Mouse (Mus musculus): ENCODE results near the gene Megf9.

Megf9 gene

DNA sequence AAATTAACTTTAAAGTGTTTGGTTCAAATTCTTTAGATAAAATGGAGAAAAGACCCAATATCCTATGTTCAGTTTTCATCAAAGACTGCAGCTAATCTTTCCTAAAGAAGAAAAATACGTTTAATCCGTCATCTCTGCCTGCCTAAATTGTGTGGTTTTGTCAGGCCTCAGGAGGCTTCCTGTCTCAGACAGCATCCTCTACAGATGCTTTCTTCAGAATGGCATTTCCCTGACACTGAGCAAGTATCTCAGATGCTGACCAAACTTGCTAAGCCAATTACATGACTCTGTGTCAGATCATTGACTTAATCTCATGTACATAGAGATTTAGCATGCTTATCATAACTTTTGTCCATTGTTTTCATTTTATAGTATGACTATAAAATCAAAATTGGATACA lies 11.4 kb downstream of the Megf9 start:
- no peak for DNase-seq (ENCODE audit: low spot score in 2 of 2)

GRCm38 (mm10) chr4:70521506-70522292 lies 13.1 kb downstream of the Megf9 start:
- DNase-seq (ENCODE audit: low spot score in 2 of 2), result no peak

DNA sequence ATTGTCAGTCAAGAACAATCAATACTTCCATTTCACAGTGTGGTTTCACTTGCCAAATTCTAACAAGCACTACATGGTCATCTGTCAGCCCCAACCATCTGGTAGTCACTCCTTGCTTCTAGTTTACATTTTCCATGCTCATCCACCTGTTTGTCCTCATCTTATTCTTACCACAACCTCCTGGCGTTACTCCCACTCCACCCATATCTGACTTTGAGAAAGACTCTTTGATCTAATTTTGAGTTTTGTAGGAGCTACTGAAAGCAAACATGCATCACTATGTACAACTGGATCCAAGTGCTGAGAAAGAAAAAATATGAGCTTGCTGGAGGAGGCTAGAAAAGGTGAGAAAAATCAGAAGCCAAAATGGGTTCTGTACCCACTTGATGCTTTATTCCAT lies 17.1 kb downstream of the Megf9 start:
- DNase-seq (ENCODE audit: low spot score in 2 of 2), result no peak

GRCm38 (mm10) chr4:70516289-70516688 lies 18.5 kb downstream of the Megf9 start:
- DNase-seq (ENCODE audit: low spot score in 2 of 2), result no peak

GRCm38 (mm10) chr4:70515514-70515913 lies 19.3 kb downstream of the Megf9 start:
- no peak for DNase-seq (ENCODE audit: low spot score in 2 of 2)

- no peak for DNase-seq (ENCODE audit: low spot score in 2 of 2)
Observed at GRCm38 (mm10) chr4:70509987-70510386, 24.8 kb downstream of the Megf9 start.

DNA sequence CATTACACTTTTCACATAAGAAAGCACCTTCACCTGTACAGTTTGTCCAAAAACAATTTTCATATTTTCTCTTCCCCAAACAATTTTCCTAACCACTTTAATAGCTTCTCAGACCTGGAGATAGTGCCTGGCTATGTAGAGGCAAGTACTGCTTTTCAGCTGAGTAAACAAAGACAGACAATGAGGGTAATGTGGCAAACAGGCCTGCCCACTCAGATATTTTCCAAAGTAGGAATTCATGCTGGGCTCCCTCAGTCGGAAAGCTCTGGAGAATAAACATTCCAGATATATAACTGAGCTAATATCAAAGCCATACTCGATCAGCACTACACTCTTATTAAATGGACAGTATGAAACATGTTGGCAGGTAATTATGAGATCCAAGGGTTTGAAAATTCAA lies 25.2 kb downstream of the Megf9 start:
- DNase-seq (ENCODE audit: low spot score in 2 of 2), result no peak

GRCm38 (mm10) chr4:70508207-70508606 lies 26.6 kb downstream of the Megf9 start:
- DNase-seq (ENCODE audit: low spot score in 2 of 2), result no peak

GRCm38 (mm10) chr4:70505951-70506350 lies 28.8 kb downstream of the Megf9 start:
- DNase-seq (ENCODE audit: low spot score in 2 of 2), result no peak

- DNase-seq (ENCODE audit: low spot score in 2 of 2), result no peak
Observed at GRCm38 (mm10) chr4:70503827-70504226, 31.0 kb downstream of the Megf9 start.

DNA sequence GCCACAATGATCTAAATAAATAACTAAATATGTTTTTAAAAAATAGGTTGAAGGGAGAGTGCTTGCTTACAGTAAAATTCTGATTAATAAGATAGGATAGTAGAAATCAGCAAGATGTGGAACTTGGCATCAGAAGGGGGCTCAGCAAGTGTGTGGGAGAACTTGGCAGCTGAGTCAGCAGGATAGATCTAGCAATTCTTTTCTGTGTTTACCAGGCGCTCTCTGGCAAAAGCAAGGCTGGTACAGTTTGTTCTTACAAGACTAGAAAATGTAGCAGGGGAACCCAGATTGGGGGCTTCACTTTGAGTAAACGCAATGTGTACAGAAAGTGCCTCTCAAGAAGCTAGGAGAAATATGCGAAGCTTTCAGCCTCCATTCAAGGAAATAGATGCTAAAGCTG lies 35.5 kb downstream of the Megf9 start:
- no peak for DNase-seq (ENCODE audit: low spot score in 2 of 2)

DNA sequence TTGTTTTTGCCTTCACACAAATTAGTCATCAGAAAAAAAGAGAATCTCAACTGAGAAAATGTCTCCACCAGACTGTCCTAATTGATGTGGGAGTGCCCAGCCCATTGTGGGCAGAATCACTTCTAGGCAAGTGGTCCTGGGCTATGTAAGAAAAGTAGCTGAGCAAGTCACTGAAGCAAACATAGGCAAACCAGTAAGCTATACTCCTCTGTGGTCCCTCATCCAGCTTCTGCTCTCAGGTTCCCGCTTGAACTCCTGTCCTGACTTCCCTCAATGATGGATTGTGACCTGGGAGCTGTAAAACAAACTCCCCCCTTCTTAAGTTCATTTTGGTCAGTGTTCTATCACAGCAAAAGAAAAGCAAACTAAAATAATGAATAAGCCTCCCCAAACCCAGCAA lies 37.8 kb downstream of the Megf9 start:
- DNase-seq (ENCODE audit: low spot score in 2 of 2), result no peak

DNA sequence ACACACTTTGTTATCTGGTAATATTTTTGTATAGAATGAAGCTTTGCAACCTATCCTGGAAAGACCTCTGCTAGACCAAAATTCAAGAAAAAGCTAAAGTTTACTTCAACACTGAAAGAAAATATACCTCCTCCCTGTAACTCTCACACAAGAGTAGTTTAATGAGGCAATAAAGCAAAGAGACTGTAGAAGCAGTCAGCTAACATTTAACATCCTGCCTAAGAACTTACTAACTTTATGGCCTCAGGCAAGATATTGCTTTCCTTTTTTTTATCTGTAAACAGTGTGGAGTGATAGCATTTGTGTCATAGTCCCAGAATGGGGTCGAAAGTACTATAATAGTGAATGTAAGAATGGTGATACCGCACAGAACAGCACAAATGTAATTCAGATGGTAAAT lies 45.0 kb downstream of the Megf9 start:
- no peak for DNase-seq (ENCODE audit: low spot score in 2 of 2)

DNA sequence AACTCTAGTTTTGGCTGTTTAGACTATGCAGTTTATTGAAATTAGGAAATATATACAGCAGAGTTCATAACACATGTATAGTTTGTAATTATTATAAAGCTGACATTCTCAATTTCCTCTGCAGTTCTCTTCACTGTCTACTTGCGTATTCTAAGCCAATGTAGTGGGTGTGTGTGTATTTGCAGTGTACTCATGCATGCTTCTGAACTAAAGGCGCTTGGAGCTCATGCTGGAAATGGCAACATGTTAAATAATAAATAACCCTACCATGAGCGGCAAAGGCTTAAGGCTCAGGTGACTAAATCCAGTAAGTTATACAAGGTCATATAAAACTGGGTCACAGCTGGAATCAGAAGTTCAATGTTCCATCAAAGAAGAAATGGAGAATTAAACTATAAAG lies 46.4 kb downstream of the Megf9 start:
- no peak for DNase-seq (ENCODE audit: low spot score in 2 of 2)

DNA sequence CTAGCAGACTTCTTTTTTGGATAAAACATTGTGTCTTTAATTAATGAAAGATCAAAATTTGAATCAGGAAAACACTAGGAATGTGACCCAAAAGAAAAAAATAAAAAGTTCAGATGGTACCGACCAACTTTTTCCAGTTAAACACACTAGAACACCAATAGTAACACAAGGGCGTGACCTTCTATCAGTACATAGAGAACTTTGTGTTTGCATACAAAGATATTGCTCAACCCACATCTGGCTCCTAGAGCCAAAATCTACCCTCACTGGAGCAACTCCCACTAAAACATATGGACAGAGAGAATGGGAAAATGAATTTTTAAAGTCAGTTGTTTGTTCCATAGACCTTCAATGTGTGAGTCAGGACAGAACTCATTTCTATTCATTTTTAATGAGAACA lies 50.7 kb downstream of the Megf9 start:
- no peak for DNase-seq (ENCODE audit: low spot score in 2 of 2)

GRCm38 (mm10) chr4:70481931-70482330 lies 52.9 kb downstream of the Megf9 start:
- no peak for DNase-seq (ENCODE audit: low spot score in 2 of 2)

- no peak for DNase-seq (ENCODE audit: low spot score in 2 of 2)
Observed at GRCm38 (mm10) chr4:70471398-70471797, 63.4 kb downstream of the Megf9 start.

- no peak for DNase-seq (ENCODE audit: low spot score in 2 of 2)
Observed at GRCm38 (mm10) chr4:70465921-70466689, 68.7 kb downstream of the Megf9 start.

DNA sequence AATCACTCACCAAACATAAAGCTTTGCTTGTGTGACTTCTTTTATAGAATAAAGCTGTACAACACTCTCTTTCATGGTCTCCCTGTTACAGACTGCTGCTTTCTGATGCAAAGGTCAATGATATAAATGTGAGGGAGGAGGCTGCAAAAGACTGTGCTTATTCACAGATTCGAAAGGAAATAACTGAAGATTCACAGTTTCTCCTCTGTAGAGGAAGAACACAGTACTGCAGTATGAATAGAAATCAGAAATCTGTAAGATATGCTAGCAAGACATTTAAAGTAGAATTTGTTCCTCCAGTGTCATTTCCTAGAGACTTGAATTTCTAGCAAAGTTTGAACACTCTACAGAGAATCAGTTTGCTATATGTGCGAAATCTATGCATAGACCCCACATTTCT lies 71.5 kb downstream of the Megf9 start:
- no peak for DNase-seq (ENCODE audit: low spot score in 2 of 2)

GRCm38 (mm10) chr4:70461416-70461815 lies 73.4 kb downstream of the Megf9 start:
- DNase-seq (ENCODE audit: low spot score in 2 of 2), result no peak

DNA sequence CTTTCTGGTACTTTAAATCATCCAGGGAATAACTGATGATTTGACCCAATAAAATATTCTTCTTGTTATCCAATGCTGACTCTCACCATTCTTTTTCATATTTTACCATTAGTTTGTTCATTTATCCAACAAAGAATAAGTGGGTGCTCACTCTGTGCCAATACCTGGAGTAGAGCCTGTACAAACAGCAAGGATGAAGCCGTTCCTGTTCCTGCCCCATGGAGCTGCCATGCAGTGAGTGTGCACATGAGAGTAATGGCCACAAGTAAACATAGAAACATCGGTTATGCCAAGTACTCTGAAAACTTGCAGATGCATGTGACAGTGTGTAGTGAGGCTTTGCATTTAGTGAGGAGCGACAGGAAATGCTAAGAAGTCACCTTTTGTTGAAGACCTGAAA lies 82.6 kb downstream of the Megf9 start:
- DNase-seq (ENCODE audit: low spot score in 2 of 2), result no peak

DNA sequence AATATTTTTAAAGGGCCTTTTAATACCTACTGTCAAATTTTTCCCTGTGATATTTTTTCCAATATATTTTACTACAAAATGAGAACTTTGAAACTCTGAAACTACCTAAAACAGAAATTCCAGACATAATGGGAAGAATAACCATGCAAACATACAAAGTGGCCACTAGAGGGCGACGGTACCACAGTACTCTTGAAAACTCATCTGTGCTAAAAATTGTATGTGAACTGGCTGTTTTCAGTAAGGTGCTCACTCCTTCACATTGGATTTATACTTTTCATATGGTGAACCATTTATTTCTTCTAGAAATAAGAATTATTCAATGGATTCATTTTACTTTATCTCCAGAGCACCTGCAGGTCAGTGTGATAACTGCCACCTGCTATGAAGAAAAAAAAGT lies 83.0 kb downstream of the Megf9 start:
- no peak for DNase-seq (ENCODE audit: low spot score in 2 of 2)

DNA sequence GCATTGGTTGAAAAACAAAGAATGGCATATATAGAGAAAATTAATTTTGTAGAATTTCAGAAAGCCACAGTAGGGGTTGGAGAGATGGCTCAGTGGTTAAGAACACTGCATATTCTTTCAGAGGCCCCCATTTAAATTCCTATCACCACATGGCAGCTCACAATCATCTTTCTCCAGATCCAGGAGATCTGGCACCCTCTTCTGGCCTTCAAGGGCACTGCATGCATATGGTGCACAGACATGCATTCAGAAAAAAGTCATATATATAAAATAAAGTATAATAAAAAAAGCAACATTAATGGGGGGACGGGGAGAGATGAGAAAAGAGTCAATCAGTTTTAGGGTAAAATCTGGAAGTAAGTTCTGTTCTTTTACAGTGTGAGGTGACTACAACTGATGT lies 85.1 kb downstream of the Megf9 start:
- no peak for DNase-seq (ENCODE audit: low spot score in 2 of 2)
